25 mouse cellular contexts compared by ENCODE assay signal in genomic region chr8:86834496-86835260, GRCm38 (mm10). TPM values are rescaled to one million over a fixed set of nuclear protein-coding genes. Genes with fewer than 3 reads are reported as not detected.
DNase-seq lines count a peak whose midpoint lies in the region; ATAC-seq and TF ChIP-seq lines count a peak whose summit lies in the region.
"Had no signal": no experiment of that assay in that cellular context is flagged by ENCODE, and none has a peak within 500 bp of the region (broad histone marks: within the 10 kb centered on the region; RNA-seq: fewer than 3 reads in every experiment).

No protein-coding gene starts in this region.

- in situ Hi-C loops in Patski (cut with MboI; ENCODE audit: low pct_unique_long_range_greater_than_20kb): no loop called here

- H3K27me3 ChIP-seq in heart, embryonic 10.5 days (ENCODE audit: insufficient read depth, poor library complexity, severe bottlenecking): no peaks in the 10 kb centered on the region
- no peaks in the 10 kb centered on the region for H3K27me3 ChIP-seq in heart, postnatal 0 days (ENCODE audit: control insufficient read depth, insufficient read depth, low read length)
- H3K27me3 ChIP-seq in Patski: no peaks in the 10 kb centered on the region
- H3K27me3 ChIP-seq in myocyte (ENCODE audit: control insufficient read depth, insufficient read depth, insufficient read length): no peaks in the 10 kb centered on the region
- H3K27me3 ChIP-seq: hindbrain, embryonic 15.5 days; limb, embryonic 15.5 days; lung, embryonic 15.5 days; neural tube, embryonic 15.5 days; stomach, embryonic 15.5 days had no signal

- no peaks in the 10 kb centered on the region for H3K9me3 ChIP-seq in heart, embryonic 10.5 days
- no peaks in the 10 kb centered on the region for H3K9me3 ChIP-seq in heart, postnatal 0 days (replicated peaks; ENCODE audit: control insufficient read depth, low read length)
- H3K9me3 ChIP-seq: hindbrain, embryonic 15.5 days; limb, embryonic 15.5 days; lung, embryonic 15.5 days; neural tube, embryonic 15.5 days; stomach, embryonic 15.5 days had no signal

- DNase-seq in heart, embryonic 10.5 days (ENCODE audit: low spot score): peak; percentile 81
- no peak for DNase-seq in heart, postnatal 14 days
- peak; percentile 42 for DNase-seq in heart, postnatal 0 days (ENCODE audit: low spot score)
- no peak for DNase-seq in heart, postnatal 25 days (ENCODE audit: low spot score)
- DNase-seq in Patski (ENCODE audit: low read depth, low spot score): no peak
- no peak for DNase-seq in right cerebral cortex, postnatal 4 days
- no peak for DNase-seq in adrenal gland, postnatal 25 days
- DNase-seq: adrenal gland, postnatal 10 days; cerebellum, adult 2 months; cerebellum, postnatal 36 days; gastrocnemius, postnatal 25 days; kidney, adult 9 months; kidney, postnatal 14 days; left cerebral cortex, postnatal 4 days; lung, postnatal 36 days; right cerebral cortex, adult 18-20 months; thymus, postnatal 36 days had no signal

- no peak for TF ChIP-seq POLR2A in myocyte (IDR thresholded peaks at IDR 0.05; ENCODE audit: insufficient read length, low read depth)

- no peak overlapping the region for H3ac ChIP-seq in myocyte (ENCODE audit: control insufficient read depth, insufficient read length)

- CTCF ChIA-PET in Patski (lab: Charles Lee): interaction anchor here (2.7 kb wide), 1 partner anchor 10 kb away, joined by 8 read pairs; no protein-coding TSS in a partner anchor

- no peak overlapping the region for H3K4me3 ChIP-seq in heart, embryonic 10.5 days
- no peak overlapping the region for H3K4me3 ChIP-seq in heart, postnatal 0 days (ENCODE audit: low read depth, low read length)
- no peak overlapping the region for H3K4me3 ChIP-seq in myocyte
- H3K4me3 ChIP-seq: hindbrain, embryonic 15.5 days; limb, embryonic 15.5 days; lung, embryonic 15.5 days; neural tube, embryonic 15.5 days; stomach, embryonic 15.5 days had no signal

- H3K79me2 ChIP-seq in myocyte (ENCODE audit: control insufficient read depth, insufficient read depth): no peaks in the 10 kb centered on the region

- POLR2A ChIA-PET in Patski (lab: Charles Lee): interaction anchor here (0.6 kb wide), 1 partner anchor 43 kb away, joined by 3 read pairs; no protein-coding TSS in a partner anchor

- intact Hi-C loops in heart, postnatal 14 days (cut with DNase I): no loop called here
- intact Hi-C loops in heart, postnatal 25 days (cut with DNase I): no loop called here

- TF ChIP-seq CTCF in heart, postnatal 0 days (IDR thresholded peaks at IDR 0.05; ENCODE audit: low read depth): no peak
- TF ChIP-seq CTCF in Patski (IDR thresholded peaks at IDR 0.05): no peak

- no peak overlapping the region for H3K4me2 ChIP-seq in heart, postnatal 0 days (ENCODE audit: low read depth, low read length)
- H3K4me2 ChIP-seq in myocyte (ENCODE audit: low read depth): peak overlapping the region; percentile 42
- H3K4me2 ChIP-seq: hindbrain, embryonic 15.5 days; limb, embryonic 15.5 days; lung, embryonic 15.5 days; neural tube, embryonic 15.5 days; stomach, embryonic 15.5 days had no signal

- peak overlapping the region; percentile 10; the same call in 1 of the 2 replicates for H3K27ac ChIP-seq in heart, embryonic 10.5 days
- 0 out of 2 replicates have a peak overlapping the region, but pooled peaks have one; percentile 32 for H3K27ac ChIP-seq in heart, postnatal 0 days (ENCODE audit: low read depth)
- H3K27ac ChIP-seq: hindbrain, embryonic 15.5 days; limb, embryonic 15.5 days; liver, embryonic 14.5 days; lung, embryonic 15.5 days; neural tube, embryonic 15.5 days; stomach, embryonic 15.5 days had no signal

- ATAC-seq in heart, postnatal 0 days (ENCODE audit: insufficient read depth, low read depth): peak; percentile 74
- peak; percentile 10 for ATAC-seq in Patski
- ATAC-seq: forebrain, embryonic 16.5 days had no signal

- peaks cover 9% of the 10 kb centered on the region; the same call in 1 of the 2 replicates for H3K36me3 ChIP-seq in heart, embryonic 10.5 days
- H3K36me3 ChIP-seq in heart, postnatal 0 days (replicated peaks; ENCODE audit: control insufficient read depth, insufficient read depth, low read length): 0 out of 2 replicates have a peak, but pooled peaks cover 3% of the 10 kb centered on the region
- no peaks in the 10 kb centered on the region for H3K36me3 ChIP-seq in myocyte (ENCODE audit: control insufficient read depth, insufficient read depth)
- H3K36me3 ChIP-seq: hindbrain, embryonic 15.5 days; lung, embryonic 15.5 days; stomach, embryonic 15.5 days had no signal

- 61% methylated on average over 8 of the region's 8 CpGs for WGBS in heart, embryonic 10.5 days
- WGBS in heart, postnatal 0 days: 48% methylated on average over 8 of the region's 8 CpGs

- no peak for TF ChIP-seq EP300 in heart, postnatal 0 days (IDR thresholded peaks at IDR 0.05; ENCODE audit: low read depth)

- H3K9ac ChIP-seq in heart, postnatal 0 days (replicated peaks; ENCODE audit: low read depth, low read length): no peak overlapping the region
- H3K9ac ChIP-seq: hindbrain, embryonic 15.5 days; limb, embryonic 15.5 days; liver, embryonic 14.5 days; lung, embryonic 15.5 days; neural tube, embryonic 15.5 days; stomach, embryonic 15.5 days had no signal

- H3K4me1 ChIP-seq in heart, embryonic 10.5 days: peaks cover 16% of the 10 kb centered on the region
- no peaks in the 10 kb centered on the region for H3K4me1 ChIP-seq in heart, postnatal 0 days (ENCODE audit: control insufficient read depth, insufficient read depth)
- H3K4me1 ChIP-seq: hindbrain, embryonic 15.5 days; limb, embryonic 15.5 days; lung, embryonic 15.5 days; neural tube, embryonic 15.5 days; stomach, embryonic 15.5 days had no signal

TF ChIP-seq in myocyte, 11 proteins besides CTCF, POLR2A, EP300 and RAD21:
- TF ChIP-seq SRF (IDR thresholded peaks at IDR 0.05; ENCODE audit: control insufficient read depth, insufficient read length, low read depth): peak; percentile 10
- no peak for TF ChIP-seq TCF3 (IDR thresholded peaks at IDR 0.05; ENCODE audit: insufficient read length, low read depth)
- peak; percentile 21 to 94 (median 84) for TF ChIP-seq MYOD1 (IDR thresholded peaks at IDR 0.05; ENCODE audit: control insufficient read depth in 1 of 3, insufficient read length in 2 of 3, low read depth in 2 of 3)
- TF ChIP-seq MYOG (IDR thresholded peaks at IDR 0.05; ENCODE audit: control insufficient read depth in 1 of 3, insufficient read depth in 1 of 3, insufficient read length in 2 of 3, low read depth in 2 of 3): peak; percentile 42 to 84 (median 84)
- no peak for TF ChIP-seq MAX (IDR thresholded peaks at IDR 0.05; ENCODE audit: low read depth)
- peak; percentile 56 for TF ChIP-seq TCF12 (IDR thresholded peaks at IDR 0.05; ENCODE audit: insufficient read depth, poor library complexity, severe bottlenecking)
- peak; percentile 74 for TF ChIP-seq USF1 (IDR thresholded peaks at IDR 0.05; ENCODE audit: low read depth)
- TF ChIP-seq CEBPB (IDR thresholded peaks at IDR 0.05; ENCODE audit: insufficient read depth, poor library complexity, severe bottlenecking): peak; percentile 42; the same call in 1 of the 2 replicates
- TF ChIP-seq REST (IDR thresholded peaks at IDR 0.05; ENCODE audit: insufficient read depth, insufficient read length): no peak

RNA-seq across cellular contexts. Expression of gene N4bp1, which starts 50.4 kb away (rescaled TPM):
- 6.6 and 9.9 TPM in 2 replicates for polyA plus RNA-seq in heart, embryonic 10.5 days (2016; fragmentation: Nextera tagmentation; extraction: Ambion mirVana)
- total RNA-seq in heart, postnatal 14 days (2021): 10 to 100 TPM; 17.1 to 18.0 TPM
- 7.6 and 9.1 TPM in 2 replicates for total RNA-seq in heart, postnatal 0 days (2014; rRNA removed; ENCODE audit: low replicate concordance)
- 3.5 and 3.8 TPM in 2 replicates for polyA plus RNA-seq in heart, postnatal 0 days (2015; fragmentation: Nextera tagmentation; extraction: Ambion mirVana)
- total RNA-seq in heart, postnatal 25 days (2021): 10 to 100 TPM; 15.7 to 16.9 TPM
- polyA plus RNA-seq in Patski (2021): 35.2 TPM
- polyA plus RNA-seq in myocyte (2012; fragmentation: generic; extraction: Trizol): 7.6 TPM
- total RNA-seq in adrenal gland, postnatal 25 days (2021): 38.3 and 41.2 TPM in 2 replicates

Comparison
In these comparisons a context has a peak if more than half of its experiments do, and no peak if none do; other contexts are left out.
1. DNase-seq: peak in heart, embryonic 10.5 days (single experiment) and heart, postnatal 0 days (single experiment); none in heart, postnatal 14 days (0 of 2), heart, postnatal 25 days (single experiment), Patski (single experiment), right cerebral cortex, postnatal 4 days (single experiment) and adrenal gland, postnatal 25 days (single experiment).